Mouse (Mus musculus) hindbrain, embryonic 13.5 days (tissue): ENCODE measurements around the gene Tnrc6c. TPM values are rescaled to one million over a fixed set of nuclear protein-coding genes. Genes with fewer than 3 reads are reported as not detected.

Source experiments
- ATAC-seq: fragments of 200-750 bp; cut with Nextera tagmentation; 2 replicates; pipeline ENCODE4 v1.8.0; 2017; ENCODE audit warnings: moderate TSS enrichment; ENCODE audit not compliant: low FRiP score
- H3K27ac ChIP-seq: fragments of 300-500 bp; sonication (generic); 2 replicates; pipeline ENCODE4 v1.5.1; 2015; ENCODE audit warnings: inconsistent platforms, mild to moderate bottlenecking, moderate library complexity
- H3K27me3 ChIP-seq: fragments of 300-500 bp; sonication (generic); 2 replicates; pipeline ENCODE4 v1.6.1; 2015; ENCODE audit warnings: mild to moderate bottlenecking, inconsistent platforms
- H3K36me3 ChIP-seq: fragments of 300-500 bp; sonication (generic); 2 replicates; pipeline ENCODE4 v1.6.1; 2015; ENCODE audit warnings: mild to moderate bottlenecking, inconsistent platforms
- H3K4me1 ChIP-seq: fragments of 300-500 bp; sonication (generic); replicated peaks from 2 replicates; pipeline ENCODE4 v1.6.1; 2015; ENCODE audit warnings: inconsistent platforms
- H3K4me2 ChIP-seq: fragments of 300-500 bp; sonication (generic); 2 replicates; pipeline ENCODE4 v1.6.1; 2015; ENCODE audit warnings: inconsistent platforms, mild to moderate bottlenecking, moderate library complexity
- H3K4me3 ChIP-seq: fragments of 300-500 bp; sonication (generic); 2 replicates; pipeline ENCODE4 v1.5.1; 2015; ENCODE audit warnings: mild to moderate bottlenecking, inconsistent platforms
- H3K9ac ChIP-seq: fragments of 300-500 bp; sonication (generic); 2 replicates; pipeline ENCODE4 v1.6.1; 2015; ENCODE audit warnings: mild to moderate bottlenecking, inconsistent platforms
- H3K9me3 ChIP-seq: fragments of 300-500 bp; sonication (generic); 2 replicates; pipeline ENCODE4 v1.6.1; 2016; ENCODE audit warnings: inconsistent platforms
- WGBS: fragments of 180-500 bp; shearing (Covaris S2); methylation state at CpG from one replicate; pipeline ENCODE4 v1.1.7; 2015; 5-methylcytosine and 5-hydroxymethylcytosine counted together
- polyA plus RNA-seq: library from polyadenylated mRNA; unstranded; fragments of >200 nt; fragmentation: Nextera tagmentation; extraction: Ambion mirVana; gene quantifications from 2 replicates; pipeline ENCODE4 v1.2.1, GENCODE M21; 2015

Gene Tnrc6c
- polyA plus RNA-seq, 1 experiment from 2014 or later, result 24.9 TPM

DNA sequence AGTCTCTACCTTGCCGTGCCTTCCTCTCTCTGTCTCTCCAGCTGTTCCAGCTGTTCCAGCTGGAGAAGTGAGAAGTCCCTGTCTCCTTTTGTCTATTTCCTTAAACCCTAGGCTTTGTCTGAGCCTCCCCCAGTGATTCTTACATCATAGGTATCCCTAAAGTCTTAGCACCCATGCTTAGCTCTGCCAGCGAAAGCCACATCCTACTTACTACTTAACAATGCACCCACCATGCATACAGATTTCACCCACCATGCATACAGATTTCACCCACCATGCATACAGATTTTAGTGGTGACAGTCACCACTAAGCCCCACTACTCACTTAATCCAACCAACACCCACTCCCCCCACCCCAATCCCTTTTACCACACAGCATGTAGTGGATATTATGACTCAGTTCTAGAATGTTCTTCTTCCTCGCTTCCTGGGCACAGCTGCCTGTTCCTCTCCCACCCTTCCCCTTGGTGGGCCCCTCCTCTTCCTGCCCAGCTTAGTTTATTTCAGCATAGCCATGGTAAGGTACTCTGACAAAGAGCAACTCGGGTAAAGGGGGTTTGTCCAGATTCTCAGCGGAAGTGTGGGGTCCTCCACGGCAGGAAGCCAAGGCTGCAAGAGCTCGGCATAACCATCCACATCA is 14.6 kb upstream of the Tnrc6c start:
- Histone ChIP-seq H3K27me3 (peaks cover 4% of the 10 kb centered on the region; the same call in 1 of the 2 replicates), H3K9me3 (no peaks in the 10 kb centered on the region), H3K4me3 (no peak overlapping the region), H3K27ac (no peak overlapping the region), H3K4me1 (peaks cover 27% of the 10 kb centered on the region), H3K9ac (no peak overlapping the region), H3K36me3 (no peaks in the 10 kb centered on the region), H3K4me2 (no peak overlapping the region)
- no peak for ATAC-seq
- 81% methylated on average over 7 of the region's 7 CpGs for WGBS

DNA sequence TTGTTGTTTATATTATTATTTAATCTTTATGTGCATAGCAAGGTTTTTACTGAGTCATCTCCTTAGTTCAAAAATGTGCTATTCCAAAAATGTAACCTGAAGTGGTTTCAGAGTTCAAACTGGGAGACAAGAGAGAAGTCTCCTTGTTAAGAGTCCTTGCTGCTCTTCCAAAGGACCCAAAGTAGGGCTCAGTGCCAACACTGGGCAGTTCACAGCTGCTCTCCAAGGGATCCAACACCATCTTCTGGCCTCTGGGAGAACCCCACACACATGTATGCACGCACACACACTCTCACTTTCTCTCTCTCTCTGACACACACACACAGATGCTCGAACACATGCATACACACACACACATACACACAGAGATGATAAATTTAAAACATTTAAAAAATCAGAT is 11.9 kb upstream of the Tnrc6c start:
- no peaks in the 10 kb centered on the region for H3K36me3 ChIP-seq
- no peaks in the 10 kb centered on the region for H3K9me3 ChIP-seq
- H3K4me1 ChIP-seq, result peaks cover 21% of the 10 kb centered on the region
- H3K4me3 ChIP-seq, result no peak overlapping the region
- no peak overlapping the region for H3K27ac ChIP-seq
- ATAC-seq, result no peak
- H3K27me3 ChIP-seq, result peaks cover 4% of the 10 kb centered on the region; the same call in 1 of the 2 replicates
- 88% methylated on average over 2 of the region's 2 CpGs for WGBS
- no peak overlapping the region for H3K4me2 ChIP-seq
- H3K9ac ChIP-seq, result no peak overlapping the region

DNA sequence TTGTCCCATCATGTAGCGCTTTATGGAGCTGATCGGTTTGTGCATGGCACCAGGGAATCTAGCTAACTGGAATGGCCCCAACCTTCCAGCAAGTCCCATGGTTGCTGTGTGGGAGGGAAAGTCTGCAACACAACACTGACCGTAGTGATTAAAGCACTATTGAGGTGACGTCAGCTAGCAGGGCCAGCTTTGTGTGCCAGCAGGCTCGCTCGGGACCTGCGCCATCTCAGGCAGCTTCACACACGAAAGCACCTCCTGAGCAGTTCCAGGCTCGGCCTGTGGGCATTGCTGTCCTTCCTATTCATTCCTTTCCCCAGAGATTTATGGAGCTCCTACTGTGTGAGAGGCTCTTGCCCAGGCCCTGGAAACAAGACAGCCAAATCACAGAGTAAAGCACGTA is 10.8 kb upstream of the Tnrc6c start:
- Histone ChIP-seq H3K9me3 (no peaks in the 10 kb centered on the region), H3K4me2 (no peak overlapping the region), H3K4me1 (peaks cover 19% of the 10 kb centered on the region), H3K4me3 (no peak overlapping the region), H3K27ac (no peak overlapping the region), H3K9ac (no peak overlapping the region), H3K36me3 (no peaks in the 10 kb centered on the region), H3K27me3 (peaks cover 4% of the 10 kb centered on the region; the same call in 1 of the 2 replicates)
- no peak for ATAC-seq
- 60% methylated on average over 10 of the region's 10 CpGs for WGBS

DNA sequence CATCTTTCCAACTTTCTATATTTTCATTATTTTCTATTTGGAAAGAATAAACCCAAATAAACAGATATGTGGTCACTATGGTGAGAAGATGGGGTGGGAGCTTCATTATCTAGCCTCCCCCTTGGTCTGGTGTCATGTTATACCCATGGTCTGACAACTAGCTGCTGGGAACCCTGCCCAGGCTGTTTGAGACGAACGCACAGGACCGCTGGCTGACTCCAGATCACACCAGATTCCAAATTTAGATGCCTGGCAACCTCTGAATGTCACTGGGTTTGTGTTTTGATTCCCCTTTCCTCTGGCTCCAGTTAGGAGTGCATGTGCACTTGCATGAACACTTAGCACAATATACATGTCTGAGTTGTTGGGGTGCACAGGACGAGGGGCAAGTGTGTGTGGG is 7.3 kb upstream of the Tnrc6c start:
- WGBS, result 65% methylated on average over 4 of the region's 4 CpGs
- Histone ChIP-seq H3K9ac (no peak overlapping the region), H3K36me3 (no peaks in the 10 kb centered on the region), H3K4me1 (peaks cover 8% of the 10 kb centered on the region), H3K4me2 (no peak overlapping the region), H3K27ac (no peak overlapping the region), H3K4me3 (no peak overlapping the region), H3K27me3 (peaks cover 12% of the 10 kb centered on the region; the same call in 1 of the 2 replicates), H3K9me3 (no peaks in the 10 kb centered on the region)
- no peak for ATAC-seq

DNA sequence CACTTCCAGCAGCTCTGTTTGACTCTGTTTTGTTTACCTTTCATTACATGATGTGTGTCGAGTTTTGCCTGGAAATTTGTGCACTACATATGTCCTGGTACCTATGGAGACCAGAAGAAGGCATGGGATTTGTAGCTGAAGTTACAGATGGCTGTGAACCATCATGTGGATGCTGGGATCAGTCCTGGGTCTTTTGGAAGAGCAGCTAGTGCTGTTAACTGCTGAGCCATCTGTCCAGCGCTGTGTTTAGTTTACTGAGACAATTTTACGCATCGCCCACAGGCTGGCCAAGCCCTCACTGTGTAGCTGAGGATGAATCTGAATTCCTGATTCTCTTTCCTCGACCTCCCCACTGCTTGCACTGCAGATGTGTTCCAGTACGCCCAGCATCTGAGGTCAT is 6.1 kb upstream of the Tnrc6c start:
- Histone ChIP-seq H3K4me1 (peaks cover 11% of the 10 kb centered on the region), H3K4me2 (no peak overlapping the region), H3K4me3 (no peak overlapping the region), H3K36me3 (no peaks in the 10 kb centered on the region), H3K27me3 (peaks cover 14% of the 10 kb centered on the region; the same call in 1 of the 2 replicates), H3K9me3 (no peaks in the 10 kb centered on the region), H3K9ac (no peak overlapping the region), H3K27ac (no peak overlapping the region)
- ATAC-seq, result no peak
- whole genome bisulfite sequencing, result 72% methylated on average over 6 of the region's 6 CpGs

DNA sequence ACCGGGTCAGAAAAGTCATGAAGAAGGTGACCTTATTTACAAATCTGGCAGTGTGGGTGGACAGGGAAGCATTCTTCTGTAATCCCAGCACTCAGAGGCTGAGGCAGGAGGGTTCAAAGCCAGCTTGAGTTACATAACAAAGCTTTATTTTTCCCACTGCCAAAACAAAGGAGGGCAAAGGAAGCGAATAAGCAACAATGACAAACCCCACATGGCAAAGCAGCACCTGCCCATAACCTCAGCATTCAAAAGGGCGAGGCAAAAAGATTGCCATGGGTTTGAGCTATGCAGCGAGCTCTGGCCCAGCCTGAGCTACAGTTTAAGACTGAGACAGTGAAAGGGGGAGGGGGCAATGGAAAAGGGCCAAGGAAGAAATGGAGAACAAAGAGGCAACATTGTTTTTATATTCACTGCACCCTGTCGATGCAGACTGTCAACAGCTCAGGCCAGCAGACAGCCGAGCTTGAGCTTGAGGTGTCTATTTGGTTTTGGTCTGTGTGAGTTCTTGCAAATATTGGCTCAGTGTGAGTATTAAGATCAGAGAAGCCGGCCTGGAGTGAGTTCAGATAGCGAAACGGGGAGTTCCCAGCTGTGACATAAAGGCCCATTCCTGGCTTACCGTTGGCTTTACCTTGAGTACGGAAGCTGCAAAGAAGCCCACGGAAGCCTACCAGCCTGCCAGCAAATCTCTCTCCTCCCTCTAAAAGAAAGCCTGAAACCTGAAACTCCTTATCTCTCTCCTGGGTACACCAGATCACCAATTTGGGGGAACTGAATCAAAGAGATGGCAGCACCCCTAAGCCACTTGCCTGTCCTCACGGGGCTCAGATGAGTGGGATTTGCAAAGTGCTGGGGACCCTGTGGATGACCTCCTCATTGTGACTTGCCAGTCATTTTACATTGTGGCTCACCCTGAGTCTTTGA is 3.1 kb upstream of the Tnrc6c start:
- peaks cover 15% of the 10 kb centered on the region for H3K4me1 ChIP-seq
- H3K4me2 ChIP-seq, result no peak overlapping the region
- ATAC-seq, result no peak
- H3K27me3 ChIP-seq, result peaks cover 11% of the 10 kb centered on the region; the same call in 1 of the 2 replicates
- H3K36me3 ChIP-seq, result no peaks in the 10 kb centered on the region
- 75% methylated on average over 13 of the region's 13 CpGs for WGBS
- H3K4me3 ChIP-seq, result no peak overlapping the region
- no peak overlapping the region for H3K9ac ChIP-seq
- H3K27ac ChIP-seq, result no peak overlapping the region
- no peaks in the 10 kb centered on the region for H3K9me3 ChIP-seq

DNA sequence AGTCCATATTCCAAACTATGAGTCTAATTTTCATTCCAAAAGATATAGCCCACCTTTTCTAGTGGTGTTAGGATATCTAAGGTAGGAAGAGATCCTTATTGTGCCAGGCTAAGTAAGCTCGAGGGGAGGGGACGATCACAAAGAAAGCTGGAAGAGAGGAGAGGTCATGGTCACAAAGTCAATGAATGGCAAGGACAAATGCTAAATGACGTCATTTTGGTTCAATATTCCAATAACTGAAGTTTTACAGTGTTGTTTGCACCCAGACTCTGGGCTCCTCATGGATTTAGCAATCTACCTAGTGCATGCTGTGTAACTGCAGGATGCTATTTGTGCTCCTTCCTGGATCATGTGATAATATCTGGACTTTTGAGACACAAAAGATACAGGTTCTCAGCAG is 1.2 kb upstream of the Tnrc6c start:
- 52% methylated on average over 3 of the region's 3 CpGs for WGBS
- H3K4me2 ChIP-seq, result peak overlapping the region; percentile 76

DNA sequence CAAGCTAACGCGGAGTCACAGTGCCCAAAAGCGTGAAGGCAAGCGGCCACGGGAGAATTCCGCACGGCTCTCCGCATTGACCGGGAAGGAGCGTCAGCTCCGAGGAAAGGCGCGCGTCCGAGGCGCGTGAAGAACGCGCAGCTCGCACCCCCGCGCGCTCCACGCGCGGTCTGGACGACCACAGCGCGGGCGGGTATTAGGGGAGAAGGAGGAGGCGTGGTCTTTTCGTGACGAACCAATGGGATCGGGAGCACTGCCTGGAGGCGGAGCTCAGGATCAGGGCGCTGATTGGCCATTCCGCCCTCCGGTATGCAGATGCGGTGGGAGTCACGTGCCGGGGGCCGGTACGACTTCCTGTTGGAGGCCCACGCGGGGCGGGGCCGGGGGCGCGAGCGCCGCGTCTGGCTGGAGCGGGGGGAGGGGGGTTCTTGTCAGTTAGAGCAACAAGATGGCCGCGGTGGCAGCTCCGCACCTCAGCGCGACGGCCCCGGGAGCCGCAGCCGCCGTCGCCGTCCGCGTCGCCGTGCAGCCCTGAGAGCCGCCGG is 363 bp downstream of the Tnrc6c start:
- ATAC-seq, result peak; percentile 97
- Histone ChIP-seq H3K36me3 (no peaks in the 10 kb centered on the region), H3K27ac (peak overlapping the region; percentile 99), H3K9me3 (no peaks in the 10 kb centered on the region), H3K4me3 (peak overlapping the region; percentile 78), H3K9ac (peak overlapping the region; percentile 99), H3K27me3 (peaks cover 11% of the 10 kb centered on the region; the same call in 1 of the 2 replicates), H3K4me1 (peaks cover 42% of the 10 kb centered on the region), H3K4me2 (peak overlapping the region; percentile 87)
- WGBS, result 0% methylated on average over 56 of the region's 71 CpGs

More for the DNA sequence above, 1.2 kb upstream of the Tnrc6c start:
- Histone ChIP-seq H3K27me3 (peaks cover 11% of the 10 kb centered on the region; the same call in 1 of the 2 replicates), H3K9me3 (no peaks in the 10 kb centered on the region), H3K36me3 (no peaks in the 10 kb centered on the region), H3K27ac (peak overlapping the region; percentile 99), H3K4me1 (peaks cover 29% of the 10 kb centered on the region), H3K4me3 (0 out of 2 replicates have a peak overlapping the region, but pooled peaks have one; percentile 78), H3K9ac (no peak overlapping the region; the same call in 1 of the 2 replicates)
- ATAC-seq, result no peak

DNA sequence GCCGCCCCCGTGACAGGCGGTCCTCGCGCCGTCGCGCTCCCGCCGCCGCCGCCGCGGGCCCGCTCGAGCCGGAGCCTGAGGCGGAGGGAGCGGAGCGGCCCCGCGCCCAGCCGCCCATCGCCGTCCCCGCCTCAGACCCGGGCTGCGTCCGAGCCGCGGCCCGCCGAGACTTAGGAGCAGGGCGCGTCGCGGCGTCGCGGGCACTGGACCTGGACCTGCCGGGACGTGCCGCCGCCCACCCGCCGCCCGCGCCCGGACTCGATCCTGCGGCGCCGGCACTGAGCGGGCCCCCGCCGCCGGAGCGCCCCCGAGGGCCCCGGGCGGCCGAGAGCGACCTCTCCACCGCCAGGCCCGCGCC is 824 bp downstream of the Tnrc6c start:
- H3K27me3 ChIP-seq, result peaks cover 11% of the 10 kb centered on the region; the same call in 1 of the 2 replicates
- peak overlapping the region; percentile 99 for H3K9ac ChIP-seq
- ATAC-seq, result peak; percentile 52
- H3K4me1 ChIP-seq, result peaks cover 47% of the 10 kb centered on the region
- 0% methylated on average over 41 of the region's 66 CpGs for WGBS
- peak overlapping the region; percentile 78 for H3K4me3 ChIP-seq
- no peaks in the 10 kb centered on the region for H3K36me3 ChIP-seq
- peak overlapping the region; percentile 87 for H3K4me2 ChIP-seq
- no peaks in the 10 kb centered on the region for H3K9me3 ChIP-seq
- H3K27ac ChIP-seq, result peak overlapping the region; percentile 98

DNA sequence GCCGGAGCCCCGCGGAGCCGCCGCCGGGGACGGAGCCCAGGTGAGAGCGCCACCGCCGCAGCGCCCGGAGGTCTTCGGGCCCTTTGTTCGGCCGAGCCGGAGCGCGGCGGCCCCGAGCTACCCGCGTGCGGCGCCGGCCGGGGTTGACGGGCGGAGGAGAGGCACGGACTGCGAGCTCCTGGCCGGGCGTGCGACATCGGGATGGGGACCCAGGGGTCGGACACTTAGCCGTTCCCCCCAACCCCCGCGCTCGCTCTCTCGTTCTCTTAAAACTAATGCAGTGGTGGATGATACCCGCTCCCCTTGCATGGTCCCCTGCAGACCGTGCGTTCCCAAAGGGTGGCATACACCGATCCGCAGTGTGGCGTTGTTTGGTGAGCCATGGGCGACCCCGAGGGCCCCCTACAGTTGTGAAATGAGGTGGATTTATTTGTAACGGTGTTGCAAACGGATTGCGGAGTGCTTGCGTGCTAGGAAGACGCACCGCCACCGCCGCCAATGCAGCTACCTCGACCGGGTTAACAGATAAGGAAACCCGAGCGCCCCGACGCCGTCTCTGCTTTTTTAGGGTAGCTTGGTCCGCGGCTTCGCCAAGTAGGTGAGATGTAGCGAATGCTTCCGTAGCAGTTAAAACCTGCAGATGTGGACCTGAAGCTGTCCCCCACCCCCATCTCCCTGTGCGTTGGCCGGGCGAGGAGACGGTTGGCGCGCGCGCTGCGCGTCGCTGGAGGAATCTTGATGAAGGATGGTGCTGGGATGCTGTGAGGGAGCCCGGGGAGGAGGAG is 1.4 kb downstream of the Tnrc6c start:
- H3K36me3 ChIP-seq, result no peaks in the 10 kb centered on the region
- WGBS, result under 1% methylated on average over 66 of the region's 80 CpGs
- ATAC-seq, result peak; percentile 26; the same call in 1 of the 2 replicates

DNA sequence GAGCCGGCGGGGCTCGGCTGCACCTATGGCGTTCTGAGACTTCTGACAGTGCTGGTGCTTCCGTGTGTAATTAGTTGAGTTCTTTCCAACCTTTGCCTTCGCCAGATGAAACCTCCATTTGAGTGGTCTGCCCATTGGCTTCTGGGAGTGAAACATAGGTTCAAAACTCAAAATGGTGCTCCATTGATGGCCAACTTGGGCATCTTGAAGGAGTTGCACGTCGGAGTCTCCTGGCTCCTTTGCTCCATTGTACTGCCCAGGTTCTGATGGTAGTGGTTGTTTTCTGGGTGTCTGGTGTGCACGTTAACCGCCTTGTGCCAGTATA is 1.9 kb downstream of the Tnrc6c start:
- Histone ChIP-seq H3K27ac (peak overlapping the region; percentile 98), H3K4me3 (peak overlapping the region; percentile 78), H3K9me3 (no peaks in the 10 kb centered on the region), H3K4me2 (peak overlapping the region; percentile 87), H3K9ac (peak overlapping the region; percentile 99), H3K27me3 (peaks cover 4% of the 10 kb centered on the region; the same call in 1 of the 2 replicates), H3K36me3 (no peaks in the 10 kb centered on the region), H3K4me1 (peaks cover 56% of the 10 kb centered on the region)
- ATAC-seq, result no peak
- 3% methylated on average over 10 of the region's 10 CpGs for WGBS

More for the DNA sequence above, 1.4 kb downstream of the Tnrc6c start:
- H3K4me1 ChIP-seq, result peaks cover 53% of the 10 kb centered on the region
- peak overlapping the region; percentile 78 for H3K4me3 ChIP-seq
- peak overlapping the region; percentile 87 for H3K4me2 ChIP-seq
- peak overlapping the region; percentile 99 for H3K9ac ChIP-seq
- peak overlapping the region; percentile 98 for H3K27ac ChIP-seq
- H3K27me3 ChIP-seq, result peaks cover 10% of the 10 kb centered on the region; the same call in 1 of the 2 replicates
- no peaks in the 10 kb centered on the region for H3K9me3 ChIP-seq
